In genomic region chr10:20005491-20005952, GRCm38 (mm10) we compare ENCODE assay signal across 13 mouse cellular contexts.
A peak's percentile ranks its signal among the peaks of the same experiment; 100 is the strongest.
DNase-seq lines count a peak whose midpoint lies in the region; ATAC-seq and TF ChIP-seq lines count a peak whose summit lies in the region.
"Had no signal": no experiment of that assay in that cellular context is flagged by ENCODE, and none has a peak within 500 bp of the region (broad histone marks: within the 10 kb centered on the region; RNA-seq: fewer than 3 reads in every experiment).

No protein-coding gene starts in this region.

- H3K27ac ChIP-seq in midbrain, embryonic 11.5 days (ENCODE audit: low read depth, low read length): no peak overlapping the region
- H3K27ac ChIP-seq in midbrain, embryonic 13.5 days: no peak overlapping the region
- no peak overlapping the region for H3K27ac ChIP-seq in forebrain, embryonic 10.5 days
- H3K27ac ChIP-seq in hindbrain, embryonic 10.5 days: no peak overlapping the region
- no peak overlapping the region for H3K27ac ChIP-seq in liver, postnatal 0 days (ENCODE audit: low read depth)
- H3K27ac ChIP-seq: midbrain, embryonic 12.5 days; neural tube, embryonic 13.5 days had no signal

- no peak for TF ChIP-seq CTCF in liver, postnatal 0 days (IDR thresholded peaks at IDR 0.05; ENCODE audit: low read depth)

- no peak overlapping the region for H3K9ac ChIP-seq in midbrain, embryonic 11.5 days (ENCODE audit: low read length)
- H3K9ac ChIP-seq in midbrain, embryonic 13.5 days (replicated peaks): no peak overlapping the region
- H3K9ac ChIP-seq in liver, postnatal 0 days (replicated peaks): no peak overlapping the region
- H3K9ac ChIP-seq: midbrain, embryonic 12.5 days; neural tube, embryonic 13.5 days had no signal

- H3K4me2 ChIP-seq in midbrain, embryonic 11.5 days: no peak overlapping the region
- no peak overlapping the region for H3K4me2 ChIP-seq in midbrain, embryonic 13.5 days (replicated peaks)
- no peak overlapping the region for H3K4me2 ChIP-seq in liver, postnatal 0 days (ENCODE audit: low read depth, low read length)
- H3K4me2 ChIP-seq: midbrain, embryonic 12.5 days; neural tube, embryonic 13.5 days had no signal

- 98% methylated on average over 6 of the region's 6 CpGs for WGBS in midbrain, embryonic 11.5 days
- 95% methylated on average over 6 of the region's 6 CpGs for WGBS in midbrain, embryonic 13.5 days
- 90% methylated on average over 6 of the region's 6 CpGs for WGBS in forebrain, embryonic 10.5 days
- WGBS in hindbrain, embryonic 10.5 days: 95% methylated on average over 6 of the region's 6 CpGs
- 77% methylated on average over 6 of the region's 6 CpGs for WGBS in liver, postnatal 0 days (ENCODE audit: insufficient replicate concordance)

- no peak for TF ChIP-seq EP300 in liver, postnatal 0 days (IDR thresholded peaks at IDR 0.05; ENCODE audit: low read depth)

- H3K4me3 ChIP-seq in midbrain, embryonic 11.5 days (ENCODE audit: low read depth, low read length): no peak overlapping the region
- no peak overlapping the region for H3K4me3 ChIP-seq in midbrain, embryonic 13.5 days (replicated peaks)
- no peak overlapping the region for H3K4me3 ChIP-seq in forebrain, embryonic 10.5 days
- H3K4me3 ChIP-seq in hindbrain, embryonic 10.5 days: no peak overlapping the region
- H3K4me3 ChIP-seq in liver, postnatal 0 days (ENCODE audit: low read depth, low read length): no peak overlapping the region
- H3K4me3 ChIP-seq: midbrain, embryonic 12.5 days; neural tube, embryonic 13.5 days had no signal

- peak; percentile 75 for DNase-seq in midbrain, embryonic 11.5 days (ENCODE audit: low spot score, missing footprints)
- DNase-seq in induced T-regulatory cell, adult 2 months (ENCODE audit: low read depth): peak; percentile 91
- DNase-seq in forebrain, embryonic 10.5 days (ENCODE audit: extremely low spot score, low spot score): no peak
- DNase-seq in hindbrain, embryonic 10.5 days (ENCODE audit: low spot score): no peak
- DNase-seq in liver, postnatal 0 days: no peak
- DNase-seq: heart, postnatal 10 days; kidney, adult 8-10 months; left cerebral cortex, postnatal 4 days had no signal

- H3K36me3 ChIP-seq in midbrain, embryonic 11.5 days (ENCODE audit: control insufficient read depth, insufficient read depth, low read length): no peaks in the 10 kb centered on the region
- H3K36me3 ChIP-seq in midbrain, embryonic 13.5 days: no peaks in the 10 kb centered on the region
- no peaks in the 10 kb centered on the region for H3K36me3 ChIP-seq in forebrain, embryonic 10.5 days (replicated peaks)
- no peaks in the 10 kb centered on the region for H3K36me3 ChIP-seq in hindbrain, embryonic 10.5 days
- H3K36me3 ChIP-seq in liver, postnatal 0 days (replicated peaks; ENCODE audit: insufficient read depth, low read length): no peaks in the 10 kb centered on the region
- H3K36me3 ChIP-seq: midbrain, embryonic 12.5 days; neural tube, embryonic 13.5 days had no signal

- no peak for ATAC-seq in midbrain, embryonic 11.5 days (ENCODE audit: low FRiP score)
- ATAC-seq in midbrain, embryonic 13.5 days: no peak
- peak; percentile 90 for ATAC-seq in activated CD4-positive, CD25-positive, alpha-beta regulatory T cell, adult 4 months
- no peak for ATAC-seq in liver, postnatal 0 days
- ATAC-seq: forebrain, embryonic 16.5 days had no signal

- H3K27me3 ChIP-seq in midbrain, embryonic 11.5 days (ENCODE audit: control insufficient read depth, insufficient read depth, low read length): no peaks in the 10 kb centered on the region
- peaks cover 11% of the 10 kb centered on the region; the same call in 1 of the 2 replicates for H3K27me3 ChIP-seq in midbrain, embryonic 13.5 days
- H3K27me3 ChIP-seq in forebrain, embryonic 10.5 days (ENCODE audit: poor library complexity, severe bottlenecking): no peaks in the 10 kb centered on the region
- H3K27me3 ChIP-seq in hindbrain, embryonic 10.5 days (ENCODE audit: insufficient read depth, poor library complexity, severe bottlenecking): no peaks in the 10 kb centered on the region
- H3K27me3 ChIP-seq in liver, postnatal 0 days (ENCODE audit: insufficient read depth, low read length): no peaks in the 10 kb centered on the region
- H3K27me3 ChIP-seq: neural tube, embryonic 13.5 days had no signal

- H3K4me1 ChIP-seq in midbrain, embryonic 11.5 days (ENCODE audit: control insufficient read depth, insufficient read depth, low read length): peaks cover 15% of the 10 kb centered on the region
- H3K4me1 ChIP-seq in midbrain, embryonic 13.5 days (replicated peaks): peaks cover 21% of the 10 kb centered on the region
- peaks cover 35% of the 10 kb centered on the region for H3K4me1 ChIP-seq in forebrain, embryonic 10.5 days
- peaks cover 32% of the 10 kb centered on the region for H3K4me1 ChIP-seq in hindbrain, embryonic 10.5 days (replicated peaks)
- H3K4me1 ChIP-seq in liver, postnatal 0 days (ENCODE audit: insufficient read depth): peaks cover 3% of the 10 kb centered on the region; the same call in 1 of the 2 replicates

- H3K9me3 ChIP-seq in midbrain, embryonic 11.5 days (ENCODE audit: control insufficient read depth, low read length): no peaks in the 10 kb centered on the region
- H3K9me3 ChIP-seq in midbrain, embryonic 13.5 days: no peaks in the 10 kb centered on the region
- no peaks in the 10 kb centered on the region for H3K9me3 ChIP-seq in forebrain, embryonic 10.5 days
- H3K9me3 ChIP-seq in hindbrain, embryonic 10.5 days: no peaks in the 10 kb centered on the region
- no peaks in the 10 kb centered on the region for H3K9me3 ChIP-seq in liver, postnatal 0 days (ENCODE audit: low read length)
- H3K9me3 ChIP-seq: midbrain, embryonic 12.5 days; neural tube, embryonic 13.5 days had no signal

Comparison
In these comparisons a context has a peak if more than half of its experiments do, and no peak if none do; other contexts are left out.
1. DNase-seq: peak in midbrain, embryonic 11.5 days (single experiment) and induced T-regulatory cell, adult 2 months (single experiment); none in forebrain, embryonic 10.5 days (single experiment), hindbrain, embryonic 10.5 days (single experiment) and liver, postnatal 0 days (single experiment).